In genomic region chr14:46115950-46116349, GRCm38 (mm10) we compare ENCODE assay signal across 19 mouse cellular contexts.
DNase-seq lines count a peak whose midpoint lies in the region; TF ChIP-seq lines count a peak whose summit lies in the region.
"Had no signal": no experiment of that assay in that cellular context is flagged by ENCODE, and none has a peak within 500 bp of the region (broad histone marks: within the 10 kb centered on the region; RNA-seq: fewer than 3 reads in every experiment).

No protein-coding gene starts in this region.

- peak; percentile 39 for DNase-seq in 3134 (ENCODE audit: extremely low read depth, insufficient read length, low spot score)
- peak; percentile 43 for DNase-seq in 3T3-L1 (ENCODE audit: low read depth, low spot score)
- no peak for DNase-seq in frontal cortex, adult 2 months (ENCODE audit: extremely low spot score in 1 of 2, low spot score in 1 of 2)
- DNase-seq in adrenal gland, postnatal 36 days: no peak
- DNase-seq: adrenal gland, adult 8-10 months; adrenal gland, postnatal 14 days; cerebellum, adult 11 months; cerebellum, adult 18-20 months; cerebellum, adult 8-10 months; cerebellum, adult 9-11 months; cerebellum, postnatal 25 days; forebrain, postnatal 0 days had no signal

- H3K79me2 ChIP-seq in myocyte (ENCODE audit: control insufficient read depth, insufficient read depth): no peaks in the 10 kb centered on the region

- no peak for TF ChIP-seq POLR2A in myocyte (IDR thresholded peaks at IDR 0.05; ENCODE audit: insufficient read length, low read depth)

- H3K4me3 ChIP-seq in myocyte: no peak overlapping the region
- H3K4me3 ChIP-seq: embryonic facial prominence, embryonic 13.5 days; forebrain, embryonic 13.5 days; forebrain, embryonic 15.5 days had no signal

- H3K4me2 ChIP-seq in myocyte (ENCODE audit: low read depth): no peak overlapping the region
- H3K4me2 ChIP-seq: embryonic facial prominence, embryonic 13.5 days; forebrain, embryonic 13.5 days; forebrain, embryonic 15.5 days had no signal

- H3K27me3 ChIP-seq in myocyte (ENCODE audit: control insufficient read depth, insufficient read depth, insufficient read length): peaks cover 8% of the 10 kb centered on the region
- H3K27me3 ChIP-seq: CH12.LX; embryonic facial prominence, embryonic 13.5 days; forebrain, embryonic 13.5 days; forebrain, embryonic 15.5 days; Patski had no signal

- no peak overlapping the region for H3ac ChIP-seq in myocyte (ENCODE audit: control insufficient read depth, insufficient read length)

- no peaks in the 10 kb centered on the region for H3K36me3 ChIP-seq in myocyte (ENCODE audit: control insufficient read depth, insufficient read depth)
- H3K36me3 ChIP-seq: embryonic facial prominence, embryonic 13.5 days; forebrain, embryonic 15.5 days; G1E had no signal

TF ChIP-seq in myocyte, 11 proteins besides CTCF, POLR2A, EP300 and RAD21:
- TF ChIP-seq MYOD1 (IDR thresholded peaks at IDR 0.05; ENCODE audit: control insufficient read depth in 1 of 3, insufficient read length in 2 of 3, low read depth in 2 of 3) (no peak), CEBPB (IDR thresholded peaks at IDR 0.05; ENCODE audit: insufficient read depth, poor library complexity, severe bottlenecking) (peak; percentile 60; the same call in 1 of the 2 replicates)

Comparison
In these comparisons a context has a peak if more than half of its experiments do, and no peak if none do; other contexts are left out.
1. DNase-seq: peak in 3134 (single experiment) and 3T3-L1 (single experiment); none in frontal cortex, adult 2 months (0 of 2) and adrenal gland, postnatal 36 days (0 of 2).